Mouse (Mus musculus) limb, embryonic 14.5 days (tissue): ENCODE results near the gene Clpb. TPM values are rescaled to one million over a fixed set of nuclear protein-coding genes. Genes with fewer than 3 reads are reported as not detected.

Experiments used
- ATAC-seq: fragments of 200-750 bp; cut with Nextera tagmentation; 2 replicates; pipeline ENCODE4 v1.8.0; 2017; ENCODE audit warnings: low read depth, moderate number of reproducible peaks, moderate TSS enrichment; ENCODE audit not compliant: low FRiP score
- DNase-seq: peaks from one replicate; pipeline ENCODE4 v3.0.0-alpha.2; 2015; ENCODE audit warnings: low spot score
- H3K27ac ChIP-seq: fragments of 300-500 bp; sonication (generic); replicated peaks from 2 replicates; pipeline ENCODE4 v1.5.1; 2014; ENCODE audit warnings: low read depth, mild to moderate bottlenecking, low read length, moderate library complexity, mixed read lengths
- H3K27me3 ChIP-seq: fragments of 300-500 bp; sonication (generic); 2 replicates; pipeline ENCODE4 v1.6.1; 2014; ENCODE audit warnings: low read length, mixed read lengths; ENCODE audit not compliant: control insufficient read depth, insufficient read depth
- H3K36me3 ChIP-seq: fragments of 300-500 bp; sonication (generic); 2 replicates; pipeline ENCODE4 v1.6.1; 2014; ENCODE audit warnings: mild to moderate bottlenecking, low read length, moderate library complexity, mixed read lengths; ENCODE audit not compliant: control insufficient read depth, insufficient read depth
- H3K4me1 ChIP-seq: fragments of 300-500 bp; sonication (generic); 2 replicates; pipeline ENCODE4 v1.6.1; 2014; ENCODE audit warnings: antibody characterized with exemption, low read length, mixed read lengths; ENCODE audit not compliant: control insufficient read depth, insufficient read depth
- H3K4me2 ChIP-seq: fragments of 300-500 bp; sonication (generic); replicated peaks from 2 replicates; pipeline ENCODE4 v1.6.1; 2014; ENCODE audit warnings: low read depth, mild to moderate bottlenecking, low read length, moderate library complexity; ENCODE audit not compliant: severe bottlenecking
- H3K4me3 ChIP-seq: fragments of 300-500 bp; sonication (generic); replicated peaks from 2 replicates; pipeline ENCODE4 v1.5.1; 2014; ENCODE audit warnings: low read length
- H3K9ac ChIP-seq: fragments of 300-500 bp; sonication (generic); 2 replicates; pipeline ENCODE4 v1.6.1; 2014; ENCODE audit warnings: mild to moderate bottlenecking, low read depth, low read length, moderate library complexity; ENCODE audit not compliant: severe bottlenecking
- H3K9me3 ChIP-seq: fragments of 300-500 bp; sonication (generic); 2 replicates; pipeline ENCODE4 v1.6.1; 2016; ENCODE audit warnings: low read length; ENCODE audit not compliant: control insufficient read depth
- POLR2A ChIP-seq: fragments of 200-500 bp; IDR thresholded peaks from 2 replicates; pipeline ENCODE4 v1.8.0; 2012; ENCODE audit warnings: inconsistent platforms, mild to moderate bottlenecking, moderate library complexity, borderline replicate concordance; ENCODE audit not compliant: insufficient read depth, insufficient read length; ENCODE audit errors: extremely low read depth
- WGBS: fragments of 180-500 bp; shearing (Covaris S2); extraction: QIAGEN DNeasy Blood & Tissue Kit; methylation state at CpG from one replicate; pipeline ENCODE4 v1.1.7; 2014; 5-methylcytosine and 5-hydroxymethylcytosine counted together
- polyA plus RNA-seq, 2 experiments: library from polyadenylated mRNA; depleted of rRNA in 1 of 2; stranded (reverse) in 1 of 2; unstranded in 1 of 2; fragments of >200 nt; fragmentation: Nextera tagmentation in 1 of 2; extraction: Ambion mirVana in 1 of 2; gene quantifications; 2 replicates each; pipeline versions ENCODE4 v1.2.1 to v1.2.3; 2012 to 2014

The Clpb gene
- polyA plus RNA-seq, 2 experiments: 27.6 to 41.7 TPM

- Histone ChIP-seq H3K4me2 (no peak overlapping the region), H3K27me3 (no peaks in the 10 kb centered on the region), H3K4me1 (no peaks in the 10 kb centered on the region), H3K4me3 (no peak overlapping the region), H3K9me3 (no peaks in the 10 kb centered on the region), H3K27ac (no peak overlapping the region), H3K9ac (no peak overlapping the region), H3K36me3 (peaks cover 3% of the 10 kb centered on the region; the same call in 1 of the 2 replicates)
- DNase-seq (no peak), ATAC-seq (no peak)
- no peak for TF ChIP-seq POLR2A
- 81% methylated on average over 9 of the region's 9 CpGs for WGBS
Measured at GRCm38 (mm10) chr7:101713828-101714400, 50.5 kb downstream of the Clpb start.

- DNase-seq (no peak), ATAC-seq (no peak)
- WGBS: 81% methylated on average over 5 of the region's 5 CpGs
- TF ChIP-seq POLR2A: no peak
- Histone ChIP-seq H3K4me1 (no peaks in the 10 kb centered on the region), H3K36me3 (no peaks in the 10 kb centered on the region), H3K9me3 (no peaks in the 10 kb centered on the region), H3K9ac (no peak overlapping the region), H3K27ac (no peak overlapping the region), H3K27me3 (no peaks in the 10 kb centered on the region), H3K4me2 (no peak overlapping the region), H3K4me3 (no peak overlapping the region)
Measured at GRCm38 (mm10) chr7:101715041-101715551, 51.7 kb downstream of the Clpb start.

GRCm38 (mm10) chr7:101720356-101720755 lies 56.9 kb downstream of the Clpb start:
- no peak overlapping the region for H3K27ac ChIP-seq
- 87% methylated on average over 3 of the region's 3 CpGs for WGBS
- no peaks in the 10 kb centered on the region for H3K36me3 ChIP-seq
- no peaks in the 10 kb centered on the region for H3K9me3 ChIP-seq
- H3K4me1 ChIP-seq: no peaks in the 10 kb centered on the region
- H3K4me3 ChIP-seq: no peak overlapping the region
- no peak overlapping the region for H3K4me2 ChIP-seq
- no peak overlapping the region for H3K9ac ChIP-seq
- H3K27me3 ChIP-seq: no peaks in the 10 kb centered on the region
- ATAC-seq (no peak), DNase-seq (no peak)
- TF ChIP-seq POLR2A: no peak

GRCm38 (mm10) chr7:101725081-101725480 lies 61.6 kb downstream of the Clpb start:
- Histone ChIP-seq H3K9me3 (no peaks in the 10 kb centered on the region), H3K27ac (no peak overlapping the region), H3K4me3 (no peak overlapping the region), H3K27me3 (no peaks in the 10 kb centered on the region), H3K36me3 (peaks cover 3% of the 10 kb centered on the region; the same call in 1 of the 2 replicates), H3K4me2 (no peak overlapping the region), H3K4me1 (no peaks in the 10 kb centered on the region), H3K9ac (no peak overlapping the region)
- 65% methylated on average over 4 of the region's 4 CpGs for WGBS
- DNase-seq: no peak
- TF ChIP-seq POLR2A: no peak
- ATAC-seq: no peak

- DNase-seq (no peak), ATAC-seq (no peak)
- Histone ChIP-seq H3K27ac (no peak overlapping the region), H3K4me1 (no peaks in the 10 kb centered on the region), H3K9ac (no peak overlapping the region), H3K9me3 (no peaks in the 10 kb centered on the region), H3K36me3 (peaks cover 3% of the 10 kb centered on the region; the same call in 1 of the 2 replicates), H3K27me3 (no peaks in the 10 kb centered on the region), H3K4me3 (no peak overlapping the region), H3K4me2 (no peak overlapping the region)
- 22% methylated on average over 2 of the region's 2 CpGs for WGBS
- TF ChIP-seq POLR2A: no peak
Measured at GRCm38 (mm10) chr7:101726980-101727379, 63.5 kb downstream of the Clpb start.
